Mouse (Mus musculus) stomach, postnatal 0 days (tissue): ENCODE data around the gene Gzmm.

Source experiments
- CTCF ChIP-seq: IDR thresholded peaks from 2 replicates; pipeline ENCODE4 v1.5.1; 2016; ENCODE audit warnings: antibody characterized with exemption, low read depth, mild to moderate bottlenecking, moderate library complexity
- EP300 ChIP-seq: optimal IDR thresholded peaks from 2 replicates; pipeline ENCODE3; 2016; ENCODE audit warnings: antibody characterized with exemption

GRCm38 (mm10) chr10:79721089-79721488, 32.3 kb downstream of the Gzmm start:
- TF ChIP-seq EP300 (no peak), CTCF (no peak)
